Mouse (Mus musculus) thymus, postnatal 4 days (tissue): ENCODE measurements around the gene Prl2c2.
"Not testable (repeated sequence)": the region's sequence is repeated elsewhere in the genome, so short reads cannot be mapped to it uniquely, and the experiment has no call there.

Experiments used
- DNase-seq: peaks from one replicate; pipeline ENCODE4 v3.0.0; 2021

The Prl2c2 gene

DNA sequence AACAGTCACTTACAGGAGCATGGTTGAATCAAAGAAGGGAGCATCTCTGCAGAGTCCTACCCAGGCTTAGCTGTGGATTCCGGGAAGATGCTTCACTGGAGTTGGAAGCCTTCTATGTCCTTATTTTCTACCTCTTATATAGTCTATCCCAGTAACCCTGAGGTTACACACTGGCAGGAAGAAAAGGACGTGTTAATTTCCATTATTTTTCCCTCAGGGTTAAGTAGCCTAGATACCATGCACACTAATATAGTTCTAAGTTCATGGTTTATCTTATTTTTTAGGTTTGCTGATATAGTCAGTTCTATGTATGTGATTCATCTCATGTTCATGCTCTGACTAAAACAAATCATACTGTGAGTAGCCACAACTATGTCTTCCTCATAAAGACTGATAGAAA lies at the start of gene Prl2c2:
Gene Prl2c2, minus strand, starts transcription at position 101 of the 400 bp plus-strand sequence.
- not testable (repeated sequence) for DNase-seq

DNA sequence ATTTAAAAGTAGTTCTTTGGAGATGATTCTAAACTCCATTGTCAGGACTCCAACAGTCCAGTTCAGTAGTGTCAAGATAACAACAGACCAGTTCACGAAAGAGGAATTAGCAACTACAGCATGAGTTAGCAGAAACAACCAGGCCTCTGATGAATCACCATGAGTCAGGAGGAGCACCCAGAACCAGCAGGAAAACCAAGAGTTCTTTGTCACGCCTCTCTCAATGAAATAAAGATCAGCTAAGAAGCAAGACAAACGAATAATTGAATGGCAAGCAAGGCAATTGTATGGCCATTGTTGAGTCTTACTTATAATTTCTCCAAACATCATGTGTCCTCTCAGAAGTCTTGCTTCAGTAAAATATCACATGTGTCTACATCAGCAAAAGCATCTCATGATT lies 20.7 kb upstream of the Prl2c2 start:
- DNase-seq, result not testable (repeated sequence)

DNA sequence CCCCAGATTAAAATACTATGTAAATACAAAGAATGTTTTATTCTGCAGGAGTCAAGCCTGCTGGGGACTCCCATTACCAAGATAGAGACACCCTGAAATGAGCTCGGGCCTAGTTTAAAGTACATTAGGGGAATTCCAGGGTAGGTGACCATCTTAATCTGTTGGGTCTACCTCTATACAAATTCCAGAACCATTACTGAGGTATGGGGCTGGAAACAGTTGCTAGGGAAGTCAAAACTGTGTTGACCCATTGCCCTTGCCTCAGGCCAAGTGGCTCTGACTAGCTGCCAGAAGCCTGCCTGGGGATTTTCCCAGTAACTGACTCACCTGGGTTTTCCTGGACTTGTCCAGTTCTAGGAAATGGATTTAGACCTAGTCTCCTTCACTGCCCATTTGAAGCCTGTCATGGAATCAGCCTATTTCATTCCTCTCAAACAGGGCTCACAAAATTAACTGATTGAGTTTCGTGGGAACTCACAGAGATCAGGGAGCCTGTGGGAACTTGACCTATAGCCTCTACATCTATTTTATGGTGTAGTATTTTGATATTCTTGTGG lies 8.9 kb upstream of the Prl2c2 start:
- not testable (repeated sequence) for DNase-seq
